Mouse (Mus musculus): ENCODE data around the gene F2.
A peak's percentile ranks its signal among the peaks of the same experiment; 100 is the strongest.

Gene F2

DNA sequence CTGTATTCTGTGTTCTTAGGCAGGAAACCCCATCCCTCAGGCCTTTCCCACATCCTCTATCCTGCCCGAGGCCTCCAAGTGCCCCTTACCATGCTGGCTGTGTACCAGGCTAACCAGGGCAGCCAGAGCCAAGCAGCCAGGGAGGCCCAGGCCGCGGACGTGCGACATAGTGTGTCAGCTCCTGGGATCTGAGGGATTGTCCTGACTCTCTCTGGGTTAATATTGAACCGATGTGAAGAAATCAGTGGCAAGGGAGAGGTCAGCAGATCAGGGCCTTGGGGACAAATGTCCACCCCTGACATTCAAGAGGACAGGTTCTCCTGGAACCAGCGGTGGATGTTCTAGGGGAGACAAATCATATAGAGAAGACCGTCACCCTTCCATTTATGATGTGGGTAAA, at the start of gene F2:
Gene F2 (minus strand): TSS at position 186 of the 400 bp plus-strand sequence.
- DNase-seq (ENCODE audit: low spot score in 2 of 2), result no peak

DNA sequence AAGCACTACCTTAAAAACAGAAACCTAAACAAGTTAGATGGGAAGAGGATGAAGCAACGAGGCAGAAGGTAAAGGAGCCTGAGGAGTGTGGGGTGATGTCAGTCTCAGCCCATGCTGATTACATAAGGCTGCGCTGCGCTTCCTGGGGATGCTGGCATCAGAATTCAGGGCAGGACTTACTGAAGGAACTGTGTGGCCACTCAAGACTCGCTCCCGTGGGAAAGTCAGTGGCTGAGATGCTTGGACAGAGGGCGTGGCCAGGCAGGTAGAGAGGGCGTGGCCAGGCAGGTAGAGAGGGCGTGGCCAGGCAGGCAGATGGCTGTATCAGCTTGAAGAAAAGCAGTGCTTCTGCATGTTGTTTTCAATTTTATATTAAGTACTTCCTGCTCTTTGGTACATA, 47.7 kb upstream of the F2 start:
- no peak for DNase-seq (ENCODE audit: low spot score in 2 of 2)

DNA sequence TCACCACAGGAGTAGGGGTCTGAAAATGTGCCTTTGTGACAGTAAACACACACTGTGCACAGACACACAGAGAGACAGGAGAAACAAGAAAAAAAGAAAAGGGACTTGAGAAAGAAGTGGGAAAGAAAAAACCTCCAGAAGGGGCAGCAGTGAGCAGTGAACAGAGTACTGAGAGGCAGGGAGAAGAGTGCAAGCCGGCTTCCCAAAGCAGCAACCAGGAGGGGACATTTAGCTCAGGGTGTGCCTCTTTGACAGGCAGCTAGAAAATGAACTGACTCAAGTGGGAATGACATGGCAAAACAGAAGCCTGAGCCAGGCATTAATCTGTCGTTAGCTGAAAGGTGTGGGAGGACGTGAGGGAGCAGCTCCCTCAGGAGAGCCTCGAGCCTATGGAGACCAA, 46.6 kb upstream of the F2 start:
- DNase-seq (ENCODE audit: low spot score in 2 of 2), result peak in 1 of 2 experiments; percentile 31

DNA sequence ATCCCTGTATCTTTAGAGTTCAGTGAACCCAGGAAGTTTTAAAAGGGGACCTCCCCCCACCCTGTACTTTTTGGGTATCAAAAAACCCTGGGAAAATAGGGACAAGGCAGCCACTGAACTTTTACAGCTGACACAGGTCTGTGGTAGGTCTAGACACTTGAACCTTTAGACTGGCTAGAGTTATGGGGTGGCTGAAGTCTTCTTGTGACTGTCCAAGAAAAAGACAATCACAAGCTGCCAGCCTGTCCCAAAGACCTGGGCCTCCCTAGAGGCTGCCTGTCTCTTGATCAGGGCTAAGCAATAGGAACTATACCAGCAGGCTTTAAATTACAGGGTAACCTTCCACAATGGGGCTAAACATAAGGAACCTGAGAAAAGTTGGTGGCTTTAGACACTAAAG, 40.7 kb upstream of the F2 start:
- no peak for DNase-seq (ENCODE audit: low spot score in 2 of 2)

DNA sequence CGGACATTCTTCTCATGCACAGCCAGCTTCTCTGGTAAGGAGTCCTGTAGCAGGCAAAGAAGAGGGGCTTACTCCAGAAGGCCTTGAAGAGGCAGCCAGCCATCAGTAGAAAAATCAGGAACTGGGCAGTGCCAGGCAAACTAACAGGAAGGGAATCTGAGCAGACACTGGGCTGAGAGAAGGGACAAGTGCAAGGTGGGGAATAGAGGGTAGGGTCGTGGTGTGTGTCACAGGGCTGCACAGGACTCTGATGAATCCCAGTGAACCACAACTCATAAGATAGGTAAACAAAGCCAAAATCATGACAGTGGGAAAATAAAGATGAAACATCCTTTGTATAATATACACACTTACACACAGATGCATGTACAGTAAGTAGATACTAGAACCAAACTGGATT, 40.2 kb upstream of the F2 start:
- no peak for DNase-seq (ENCODE audit: low spot score in 2 of 2)

DNA sequence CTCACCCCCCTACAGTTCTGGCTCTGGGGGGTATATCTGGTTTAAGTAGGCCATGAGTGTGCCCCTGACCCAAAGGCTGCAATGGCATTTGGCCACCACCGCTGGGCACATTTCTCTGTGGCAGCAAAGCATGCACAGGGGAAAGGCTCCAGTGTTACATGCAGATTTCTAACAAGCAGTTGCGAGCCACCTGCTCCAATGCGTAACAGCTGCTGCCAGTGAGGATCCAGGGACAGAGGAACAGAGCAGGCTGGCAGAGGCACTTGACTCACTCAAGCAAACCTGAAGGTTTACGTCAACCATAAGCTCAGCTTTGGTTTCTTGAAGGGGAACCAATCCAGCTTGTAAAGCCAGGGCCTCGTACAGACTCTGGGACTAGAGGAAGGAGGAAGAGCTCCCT, 38.7 kb upstream of the F2 start:
- no peak for DNase-seq (ENCODE audit: low spot score in 2 of 2)

DNA sequence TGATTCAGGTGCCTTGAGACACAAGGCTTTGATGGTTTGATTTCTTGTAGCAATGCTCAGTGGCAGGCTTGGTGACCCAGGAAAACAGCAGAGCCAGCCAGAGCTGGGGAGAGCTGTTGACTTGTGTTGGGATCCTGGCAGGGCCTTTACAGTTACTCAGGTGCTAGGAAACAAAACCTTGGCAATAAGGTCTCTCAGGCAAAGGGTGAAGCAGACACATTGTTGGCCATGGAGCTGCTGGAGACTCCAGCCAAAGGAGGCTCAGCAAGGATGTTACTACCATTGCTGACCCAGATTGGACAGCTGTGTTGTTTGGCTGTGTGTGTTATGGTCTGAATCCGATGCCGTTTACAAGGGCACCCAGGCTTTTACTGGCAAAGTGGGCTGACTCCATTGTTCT, 37.4 kb upstream of the F2 start:
- DNase-seq (ENCODE audit: low spot score in 2 of 2), result no peak

DNA sequence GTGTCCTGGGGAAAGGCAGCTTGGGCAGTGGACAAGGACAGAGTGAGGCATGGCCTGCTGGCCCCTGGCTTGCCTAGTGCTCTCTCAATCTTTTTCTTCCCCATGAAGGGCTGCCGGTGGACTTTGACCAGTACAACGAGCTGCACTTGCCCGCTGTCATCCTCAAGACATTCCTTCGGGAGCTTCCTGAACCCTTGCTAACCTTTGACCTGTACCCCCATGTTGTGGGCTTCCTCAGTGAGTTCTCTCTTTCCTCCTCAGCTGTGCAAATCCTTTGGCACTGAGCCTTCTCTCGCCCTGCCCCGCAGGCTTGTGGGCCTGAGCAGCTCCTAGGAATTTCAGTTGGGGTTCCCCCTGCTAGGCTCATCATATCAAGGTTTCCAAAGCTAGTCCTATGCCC, 33.8 kb upstream of the F2 start:
- DNase-seq (ENCODE audit: low spot score in 2 of 2), result no peak

DNA sequence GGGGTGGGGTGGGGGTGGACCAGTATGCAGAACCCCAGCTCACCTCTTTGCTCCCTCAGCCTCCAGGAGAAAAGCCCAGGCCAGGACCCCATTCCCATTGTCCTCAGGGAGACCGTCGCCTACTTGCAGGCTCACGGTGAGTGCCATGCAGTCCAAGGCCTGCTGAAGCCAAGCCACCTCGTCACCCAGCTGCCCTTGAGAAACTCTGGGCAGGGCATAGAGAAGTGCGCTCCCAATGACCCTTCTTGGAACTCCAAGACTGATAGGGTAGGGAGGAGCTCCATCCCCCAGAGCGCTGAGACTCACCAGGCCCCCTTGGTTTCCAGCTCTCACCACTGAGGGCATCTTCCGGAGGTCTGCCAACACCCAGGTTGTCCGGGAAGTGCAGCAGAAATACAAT, 33.1 kb upstream of the F2 start:
- DNase-seq (ENCODE audit: low spot score in 2 of 2), result no peak

DNA sequence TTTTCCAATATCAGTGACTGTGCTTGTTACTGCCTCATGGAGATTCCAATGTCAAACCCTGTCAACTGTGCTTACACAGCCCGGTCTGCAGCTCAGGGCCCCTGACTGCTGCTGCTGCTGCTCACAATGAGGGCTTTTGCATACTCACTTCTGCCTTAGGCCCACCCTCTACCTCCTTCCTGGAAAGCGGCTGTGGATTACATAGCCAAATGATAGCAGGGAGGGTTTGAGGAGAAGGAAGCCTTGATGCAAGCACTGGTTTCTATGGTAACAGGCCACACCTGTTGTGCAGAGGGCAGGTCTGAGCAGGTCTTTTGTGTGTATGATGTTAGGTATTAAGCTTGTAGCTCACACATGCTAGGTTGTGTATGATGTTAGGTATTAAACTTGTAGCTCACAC, 31.5 kb upstream of the F2 start:
- no peak for DNase-seq (ENCODE audit: low spot score in 2 of 2)

DNA sequence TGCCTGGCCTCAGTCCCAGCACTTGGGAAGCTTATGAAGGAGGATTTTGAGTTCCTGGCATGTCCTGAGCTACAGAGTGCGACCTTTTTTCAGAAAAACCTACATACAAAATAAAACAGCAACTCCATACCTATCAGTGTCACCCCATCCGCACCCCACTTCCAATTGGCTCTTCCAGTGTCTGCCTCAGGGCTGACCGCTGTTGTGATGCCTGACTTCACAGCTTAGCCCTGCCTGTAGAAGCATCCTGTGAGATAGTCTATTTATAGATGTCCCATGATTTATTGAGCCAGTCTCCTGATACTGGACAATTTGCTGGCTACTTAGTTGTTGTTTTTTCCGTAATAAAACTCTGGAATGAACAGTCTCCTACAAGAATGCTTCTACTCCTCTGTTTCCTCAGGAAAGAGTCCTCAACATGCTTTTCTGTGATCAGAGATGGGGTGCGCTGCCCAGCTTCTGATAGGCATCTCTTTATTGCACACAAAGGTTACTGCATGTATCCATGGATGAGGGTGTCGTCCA, 30.2 kb upstream of the F2 start:
- no peak for DNase-seq (ENCODE audit: low spot score in 2 of 2)

DNA sequence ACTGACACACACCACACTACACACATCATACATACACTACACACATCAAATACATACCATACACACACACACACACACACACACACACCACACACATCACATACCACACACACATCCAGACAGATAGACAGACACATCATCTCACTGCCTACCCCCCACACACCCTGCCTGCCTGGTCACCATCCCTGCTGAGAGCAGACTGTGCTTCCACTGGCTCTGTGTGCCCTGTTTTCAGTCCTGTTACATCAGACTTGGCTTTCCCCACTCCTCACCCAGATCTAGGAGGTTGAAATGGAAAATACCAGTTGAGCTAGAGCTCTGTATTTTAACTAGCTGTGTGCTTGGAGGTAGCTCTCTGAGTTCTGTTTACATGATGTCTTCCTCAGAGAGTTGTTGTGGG, 28.6 kb upstream of the F2 start:
- DNase-seq (ENCODE audit: low spot score in 2 of 2), result no peak

DNA sequence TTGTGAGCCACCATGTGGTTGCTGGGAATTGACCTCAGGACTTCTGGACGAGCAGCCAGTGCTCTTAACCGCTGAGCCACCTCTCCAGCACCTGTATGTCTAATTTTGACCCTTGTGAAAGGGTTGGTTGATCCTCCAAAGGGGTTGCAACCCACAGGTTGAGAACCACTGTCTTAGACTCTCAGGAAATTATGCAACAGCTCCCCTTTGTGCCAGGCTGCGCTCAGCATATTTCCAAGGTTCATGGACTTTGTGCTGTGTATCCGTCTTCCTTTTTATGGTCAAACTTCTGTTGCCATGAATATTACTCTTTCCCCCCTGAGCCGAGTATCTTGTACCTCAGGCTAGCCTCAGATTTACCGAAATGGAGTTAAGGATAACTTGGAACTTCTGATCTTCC, 24.8 kb upstream of the F2 start:
- no peak for DNase-seq (ENCODE audit: low spot score in 2 of 2)

DNA sequence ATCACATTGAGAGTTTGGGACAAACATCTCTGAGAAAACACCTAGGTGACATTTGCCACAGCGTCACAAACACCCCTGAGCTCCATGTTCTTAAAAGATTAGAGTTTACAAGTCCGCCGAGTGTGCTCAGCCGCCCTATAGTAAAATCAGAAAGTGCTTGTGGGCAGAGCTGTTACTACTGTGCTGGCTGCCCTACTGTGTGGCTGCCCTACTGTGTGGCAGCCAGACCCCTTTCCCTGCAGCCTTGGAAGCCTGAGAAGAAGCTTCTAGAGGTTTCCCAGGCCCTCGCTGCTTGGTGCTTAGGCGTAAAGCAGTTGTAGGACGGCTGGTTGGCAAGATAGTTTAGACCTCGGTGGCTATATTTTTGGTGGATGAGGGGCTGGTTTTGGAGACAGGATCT, 23.4 kb upstream of the F2 start:
- no peak for DNase-seq (ENCODE audit: low spot score in 2 of 2)

DNA sequence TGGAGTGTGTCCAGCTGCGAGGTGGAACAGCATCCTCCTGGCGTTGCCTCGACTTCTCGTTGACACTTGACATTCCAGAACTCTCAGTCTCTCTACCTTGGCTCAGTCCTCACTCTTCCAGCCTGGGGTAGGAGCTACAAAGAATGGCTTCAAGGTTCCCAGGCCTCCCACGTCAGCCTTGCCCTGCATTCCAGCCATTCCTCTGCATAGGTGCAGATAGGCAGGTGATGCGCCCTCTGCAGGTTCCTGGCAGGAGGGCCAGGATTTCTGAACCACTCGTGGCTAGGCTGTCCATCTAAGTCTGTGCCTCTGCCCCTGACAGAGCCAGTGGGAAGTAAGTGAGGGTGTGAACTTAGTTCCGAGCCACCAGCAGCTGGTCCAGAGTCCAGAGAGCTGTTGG, 20.6 kb upstream of the F2 start:
- no peak for DNase-seq (ENCODE audit: low spot score in 2 of 2)

DNA sequence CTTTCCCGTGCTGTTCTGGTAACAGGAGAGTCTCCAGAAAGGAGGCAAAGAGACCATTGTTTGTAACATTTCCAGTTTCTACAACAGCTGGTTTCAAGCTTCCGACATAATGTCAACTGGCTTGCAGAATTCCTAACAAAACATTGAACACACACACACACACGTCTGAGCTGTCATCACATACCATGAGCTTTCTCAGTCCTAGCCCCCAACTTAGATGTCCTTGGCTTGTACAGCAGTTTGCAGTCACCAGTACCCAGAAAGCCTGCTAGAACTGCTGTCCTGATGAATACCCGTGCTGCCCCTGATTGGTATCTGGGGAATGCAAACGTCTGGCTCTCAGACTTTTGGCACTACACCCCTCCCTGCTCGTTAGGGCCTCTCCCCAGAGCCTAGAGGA, 19.6 kb upstream of the F2 start:
- DNase-seq (ENCODE audit: low spot score in 2 of 2), result no peak

DNA sequence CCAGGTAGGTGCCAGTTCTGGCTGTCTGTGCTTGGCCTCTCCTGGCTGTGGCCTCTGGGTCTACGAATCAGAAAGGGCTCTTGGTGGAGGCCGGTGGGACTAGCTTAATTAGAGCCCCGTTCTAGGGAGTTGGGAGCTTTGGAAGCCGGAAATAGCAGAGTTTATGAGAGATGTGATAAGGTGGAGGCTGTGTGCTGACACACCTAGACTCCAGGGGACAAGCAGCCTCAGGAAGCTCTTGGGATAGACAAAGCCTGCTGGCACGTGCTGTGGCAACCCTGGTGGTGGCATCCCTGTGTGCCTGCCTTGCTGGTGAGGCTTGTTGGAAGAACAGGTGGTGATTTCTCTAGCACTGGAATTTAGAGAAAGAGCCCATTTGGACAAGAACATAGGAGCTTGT, 19.2 kb upstream of the F2 start:
- DNase-seq (ENCODE audit: low spot score in 2 of 2), result no peak

DNA sequence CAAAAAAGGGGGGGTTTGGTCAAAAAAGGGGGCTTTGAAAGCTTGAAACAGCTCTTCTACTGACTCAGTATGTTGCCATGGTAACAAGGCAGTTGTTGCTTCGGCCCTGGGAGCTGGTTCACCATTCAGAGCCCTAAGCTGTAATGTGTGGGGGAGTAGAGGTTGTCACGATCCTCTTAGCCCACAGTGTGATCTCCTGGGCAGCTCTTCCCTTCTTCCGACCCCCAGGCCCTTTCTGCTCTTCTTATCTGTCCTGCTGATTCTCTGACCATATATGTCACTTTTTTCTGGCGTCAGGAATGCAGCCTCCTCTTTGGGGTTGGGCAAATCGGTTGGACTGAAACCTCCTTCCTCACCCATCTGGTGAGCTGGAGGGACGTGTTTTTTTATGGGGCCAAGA, 16.6 kb upstream of the F2 start:
- DNase-seq (ENCODE audit: low spot score in 2 of 2), result no peak

DNA sequence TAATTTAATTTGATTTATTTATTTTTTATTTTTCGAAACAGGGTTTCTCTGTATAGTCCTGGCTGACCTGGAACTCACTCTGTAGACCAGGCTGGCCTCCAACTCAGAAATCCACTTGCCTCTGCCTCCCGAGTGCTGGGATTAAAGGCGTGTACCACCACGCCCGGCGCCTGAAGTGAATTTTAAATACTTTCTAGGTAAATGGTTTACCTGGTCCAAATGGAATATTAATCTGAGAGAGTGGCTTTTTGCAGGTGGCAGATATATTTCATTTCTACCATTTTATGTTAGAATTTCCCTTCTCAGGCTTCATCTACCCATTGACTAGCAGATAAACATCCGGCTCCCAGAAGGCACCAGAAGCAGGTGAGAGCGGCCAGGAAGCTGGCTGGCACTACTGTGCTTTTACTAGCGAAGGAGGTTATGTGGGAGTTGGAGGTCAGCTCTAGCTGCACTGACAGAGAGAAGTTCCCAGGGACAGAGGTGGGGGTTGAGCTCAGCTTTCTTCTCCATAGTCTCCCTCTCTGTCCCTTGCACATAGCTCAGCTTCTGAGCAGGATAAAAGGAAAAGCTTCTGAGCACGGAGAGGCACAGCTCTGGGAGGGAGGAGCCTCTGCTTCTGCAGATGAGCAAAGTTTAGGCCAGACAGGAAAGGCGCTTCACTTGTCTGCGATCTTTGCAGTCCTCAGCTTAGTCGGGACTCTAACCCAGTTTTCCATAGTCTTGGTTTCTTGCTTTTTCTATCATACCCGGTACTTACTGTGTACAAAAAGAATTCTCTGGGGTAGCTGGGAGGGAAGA, 15.4 kb upstream of the F2 start:
- no peak for DNase-seq (ENCODE audit: low spot score in 2 of 2)

DNA sequence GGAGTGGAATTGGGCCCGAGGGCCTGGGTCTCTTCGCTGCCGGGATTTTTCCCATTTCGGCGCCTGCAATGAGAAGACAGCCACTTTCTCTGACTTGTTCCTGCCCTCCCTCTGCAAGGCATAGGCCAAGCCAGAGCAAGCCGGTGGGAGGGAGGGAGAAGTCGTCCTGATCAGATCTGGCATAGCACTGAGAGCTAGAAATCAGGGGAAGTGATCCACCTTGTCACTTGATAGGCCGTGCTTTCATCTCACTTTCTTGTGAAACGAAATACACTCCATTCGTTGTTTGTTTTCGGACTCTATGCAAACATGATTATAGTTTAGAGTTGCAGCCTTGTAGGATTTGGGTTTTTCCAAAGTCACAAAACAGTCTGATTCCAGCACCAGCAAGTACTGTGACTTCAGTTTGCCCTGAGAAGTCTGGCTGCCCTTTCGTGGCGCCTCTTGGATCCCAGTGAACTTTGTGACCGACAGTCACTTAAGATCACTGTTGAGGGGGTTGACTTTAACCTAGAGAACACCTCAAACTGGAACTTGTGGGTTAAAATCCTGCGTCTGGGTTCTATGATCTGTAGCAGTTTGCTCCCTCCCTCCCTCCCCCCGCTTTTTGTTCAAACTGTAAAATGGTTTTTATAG, 14.3 kb upstream of the F2 start:
- DNase-seq (ENCODE audit: low spot score in 2 of 2), result no peak

DNA sequence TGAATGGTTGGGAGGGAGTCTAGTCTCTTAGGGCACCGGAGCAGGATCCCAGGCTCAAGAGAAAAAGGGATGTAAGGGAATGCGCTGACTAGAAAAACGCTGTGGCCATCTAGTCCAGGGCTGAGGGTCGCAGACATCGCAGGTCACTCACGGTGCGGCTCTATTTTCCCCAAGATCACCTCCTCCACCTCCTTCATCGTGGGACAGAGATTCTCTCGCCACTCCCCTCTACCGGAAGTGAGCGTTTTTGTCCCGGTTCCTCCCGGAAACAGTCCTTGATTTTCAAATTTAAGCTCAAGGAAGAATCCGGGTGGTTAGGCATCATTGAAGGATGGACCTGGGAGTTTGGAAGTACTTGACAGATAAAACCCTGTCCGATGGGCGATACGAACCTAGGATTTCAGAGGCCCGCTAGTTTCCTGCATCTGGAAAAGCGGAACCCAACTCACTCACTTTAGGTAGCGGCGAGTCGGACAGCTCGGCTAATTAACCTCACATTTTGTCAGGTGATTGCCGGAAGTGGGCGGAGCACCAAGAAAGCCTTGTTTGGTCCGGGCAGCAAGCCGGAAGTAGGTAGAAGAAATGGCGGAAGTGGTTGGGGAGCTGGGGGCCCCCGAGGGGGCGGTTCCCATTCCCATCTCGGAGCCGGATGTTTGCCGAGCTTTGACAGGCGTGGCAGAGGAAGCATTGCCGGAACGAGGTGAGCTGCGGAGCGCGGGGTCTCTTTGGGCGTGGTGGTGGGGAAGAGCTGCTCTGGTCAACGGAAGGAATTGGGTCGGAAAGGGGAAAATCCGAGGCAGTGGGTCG, 13.5 kb upstream of the F2 start, which contains the start of the genes Zfp408 and Arhgap1:
Gene Zfp408 (minus strand): TSS at position 239 of the 807 bp plus-strand sequence.
Gene Arhgap1 (plus strand): TSS at position 308 of the 807 bp plus-strand sequence.
- DNase-seq (ENCODE audit: low spot score in 2 of 2), result peak; percentile 92 to 95

DNA sequence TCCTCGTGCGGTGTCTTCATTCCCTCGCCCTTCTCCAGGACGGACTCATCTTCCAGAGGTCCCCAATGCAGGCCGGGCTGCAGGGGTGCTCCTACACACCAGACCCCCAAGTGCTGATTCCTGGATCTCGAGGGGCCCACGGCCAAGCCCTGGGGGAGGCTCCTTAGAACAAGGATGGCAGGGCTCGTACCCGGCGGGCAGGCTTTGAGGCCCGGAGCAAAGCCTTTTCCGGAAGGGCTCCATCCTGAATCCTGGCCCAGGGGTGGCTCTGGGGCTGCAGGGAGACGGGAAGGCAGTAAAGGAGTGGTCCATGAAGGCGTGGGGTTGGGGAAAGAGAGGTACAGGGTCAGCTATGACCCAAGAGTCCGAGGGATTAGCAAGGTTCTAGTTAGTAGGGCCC, 12.9 kb upstream of the F2 start:
- DNase-seq (ENCODE audit: low spot score in 2 of 2), result peak in 1 of 2 experiments; percentile 14

All from cerebellum, postnatal 4 days (tissue).